Mouse (Mus musculus): Measurements from ENCODE around the gene Col4a1. TPM values are rescaled to one million over a fixed set of nuclear protein-coding genes. Genes with fewer than 3 reads are reported as not detected.
A peak's percentile ranks its signal among the peaks of the same experiment; 100 is the strongest.

The Col4a1 gene
- polyA plus RNA-seq, 1 experiment from 2014 or later, result 103 TPM

- H3K27me3 ChIP-seq (ENCODE audit: control insufficient read depth, insufficient read depth, low read length), result no peaks in the 10 kb centered on the region
- ATAC-seq (ENCODE audit: insufficient number of reproducible peaks, low FRiP score, low TSS enrichment, low read depth) (no peak), DNase-seq (ENCODE audit: low spot score) (no peak)
- H3K9ac ChIP-seq (ENCODE audit: low read length), result no peak overlapping the region
- no peaks in the 10 kb centered on the region for H3K4me1 ChIP-seq (ENCODE audit: control insufficient read depth, insufficient read depth, low read length)
- H3K27ac ChIP-seq (replicated peaks; ENCODE audit: low read depth, low read length), result no peak overlapping the region
- WGBS, result 93% methylated on average over 5 of the region's 5 CpGs
- H3K9me3 ChIP-seq (ENCODE audit: control insufficient read depth, low read length), result no peaks in the 10 kb centered on the region
- H3K36me3 ChIP-seq (ENCODE audit: control insufficient read depth, insufficient read depth, low read length), result peaks cover 5% of the 10 kb centered on the region; the same call in 1 of the 2 replicates
- no peak overlapping the region for H3K4me2 ChIP-seq (ENCODE audit: low read depth, severe bottlenecking)
- no peak overlapping the region for H3K4me3 ChIP-seq (ENCODE audit: low read depth, low read length)
Measured at GRCm38 (mm10) chr8:11221353-11221752, 91.3 kb downstream of the Col4a1 start.

GRCm38 (mm10) chr8:11219282-11219681, 93.3 kb downstream of the Col4a1 start:
- H3K4me1 ChIP-seq (ENCODE audit: control insufficient read depth, insufficient read depth, low read length), result no peaks in the 10 kb centered on the region
- 88% methylated on average over 6 of the region's 6 CpGs for WGBS
- no peak for DNase-seq (ENCODE audit: low spot score)
- peaks cover 5% of the 10 kb centered on the region; the same call in 1 of the 2 replicates for H3K36me3 ChIP-seq (ENCODE audit: control insufficient read depth, insufficient read depth, low read length)
- no peak overlapping the region for H3K4me3 ChIP-seq (ENCODE audit: low read depth, low read length)
- no peaks in the 10 kb centered on the region for H3K9me3 ChIP-seq (ENCODE audit: control insufficient read depth, low read length)
- no peak overlapping the region for H3K4me2 ChIP-seq (ENCODE audit: low read depth, severe bottlenecking)
- H3K27me3 ChIP-seq (ENCODE audit: control insufficient read depth, insufficient read depth, low read length), result no peaks in the 10 kb centered on the region
- ATAC-seq (ENCODE audit: insufficient number of reproducible peaks, low FRiP score, low TSS enrichment, low read depth), result no peak
- H3K9ac ChIP-seq (ENCODE audit: low read length), result no peak overlapping the region
- H3K27ac ChIP-seq (replicated peaks; ENCODE audit: low read depth, low read length), result no peak overlapping the region

- WGBS, result 42% methylated on average over 1 of the region's 1 CpGs
- peak; percentile 56; the same call in 1 of the 2 replicates for ATAC-seq (ENCODE audit: insufficient number of reproducible peaks, low FRiP score, low TSS enrichment, low read depth)
- peaks cover 5% of the 10 kb centered on the region; the same call in 1 of the 2 replicates for H3K36me3 ChIP-seq (ENCODE audit: control insufficient read depth, insufficient read depth, low read length)
Measured at GRCm38 (mm10) chr8:11215231-11215630, 97.4 kb downstream of the Col4a1 start.

GRCm38 (mm10) chr8:11206509-11206908, 106.1 kb downstream of the Col4a1 start:
- DNase-seq (ENCODE audit: low spot score) (no peak), ATAC-seq (ENCODE audit: insufficient number of reproducible peaks, low FRiP score, low TSS enrichment, low read depth) (no peak)
- H3K9me3 ChIP-seq (ENCODE audit: control insufficient read depth, low read length), result no peaks in the 10 kb centered on the region
- no peak overlapping the region for H3K27ac ChIP-seq (replicated peaks; ENCODE audit: low read depth, low read length)
- 87% methylated on average over 8 of the region's 8 CpGs for WGBS
- H3K27me3 ChIP-seq (ENCODE audit: control insufficient read depth, insufficient read depth, low read length), result no peaks in the 10 kb centered on the region
- H3K4me3 ChIP-seq (ENCODE audit: low read depth, low read length), result no peak overlapping the region
- no peak overlapping the region for H3K4me2 ChIP-seq (ENCODE audit: low read depth, severe bottlenecking)
- H3K9ac ChIP-seq (ENCODE audit: low read length), result no peak overlapping the region
- H3K36me3 ChIP-seq (ENCODE audit: control insufficient read depth, insufficient read depth, low read length), result no peaks in the 10 kb centered on the region; the same call in 1 of the 2 replicates
- no peaks in the 10 kb centered on the region for H3K4me1 ChIP-seq (ENCODE audit: control insufficient read depth, insufficient read depth, low read length)

More at GRCm38 (mm10) chr8:11215231-11215630, 97.4 kb downstream of the Col4a1 start:
- Histone ChIP-seq H3K4me2 (ENCODE audit: low read depth, severe bottlenecking) (no peak overlapping the region), H3K9me3 (ENCODE audit: control insufficient read depth, low read length) (no peaks in the 10 kb centered on the region), H3K4me3 (ENCODE audit: low read depth, low read length) (no peak overlapping the region), H3K27me3 (ENCODE audit: control insufficient read depth, insufficient read depth, low read length) (no peaks in the 10 kb centered on the region), H3K4me1 (ENCODE audit: control insufficient read depth, insufficient read depth, low read length) (no peaks in the 10 kb centered on the region), H3K27ac (replicated peaks; ENCODE audit: low read depth, low read length) (no peak overlapping the region), H3K9ac (ENCODE audit: low read length) (no peak overlapping the region)
- peak; percentile 59 for DNase-seq (ENCODE audit: low spot score)

- Histone ChIP-seq H3K4me1 (ENCODE audit: control insufficient read depth, insufficient read depth, low read length) (no peaks in the 10 kb centered on the region), H3K9me3 (ENCODE audit: control insufficient read depth, low read length) (no peaks in the 10 kb centered on the region), H3K27ac (replicated peaks; ENCODE audit: low read depth, low read length) (no peak overlapping the region), H3K4me3 (ENCODE audit: low read depth, low read length) (no peak overlapping the region), H3K27me3 (ENCODE audit: control insufficient read depth, insufficient read depth, low read length) (no peaks in the 10 kb centered on the region), H3K4me2 (ENCODE audit: low read depth, severe bottlenecking) (no peak overlapping the region), H3K9ac (ENCODE audit: low read length) (no peak overlapping the region), H3K36me3 (ENCODE audit: control insufficient read depth, insufficient read depth, low read length) (no peaks in the 10 kb centered on the region; the same call in 1 of the 2 replicates)
- ATAC-seq (ENCODE audit: insufficient number of reproducible peaks, low FRiP score, low TSS enrichment, low read depth), result no peak
- WGBS, result 95% methylated on average over 9 of the region's 9 CpGs
- no peak for DNase-seq (ENCODE audit: low spot score)
Measured at GRCm38 (mm10) chr8:11205532-11205931, 107.1 kb downstream of the Col4a1 start.

- Histone ChIP-seq H3K4me2 (ENCODE audit: low read depth, severe bottlenecking) (no peak overlapping the region), H3K27ac (replicated peaks; ENCODE audit: low read depth, low read length) (no peak overlapping the region), H3K36me3 (ENCODE audit: control insufficient read depth, insufficient read depth, low read length) (no peaks in the 10 kb centered on the region; the same call in 1 of the 2 replicates), H3K4me1 (ENCODE audit: control insufficient read depth, insufficient read depth, low read length) (no peaks in the 10 kb centered on the region), H3K9ac (ENCODE audit: low read length) (no peak overlapping the region), H3K9me3 (ENCODE audit: control insufficient read depth, low read length) (no peaks in the 10 kb centered on the region), H3K27me3 (ENCODE audit: control insufficient read depth, insufficient read depth, low read length) (no peaks in the 10 kb centered on the region), H3K4me3 (ENCODE audit: low read depth, low read length) (no peak overlapping the region)
- DNase-seq (ENCODE audit: low spot score) (no peak), ATAC-seq (ENCODE audit: insufficient number of reproducible peaks, low FRiP score, low TSS enrichment, low read depth) (no peak)
- WGBS, result 92% methylated on average over 12 of the region's 12 CpGs
Measured at GRCm38 (mm10) chr8:11203260-11204110, 109.1 kb downstream of the Col4a1 start.

- ATAC-seq (ENCODE audit: insufficient number of reproducible peaks, low FRiP score, low TSS enrichment, low read depth) (no peak), DNase-seq (ENCODE audit: low spot score) (no peak)
- Histone ChIP-seq H3K4me1 (ENCODE audit: control insufficient read depth, insufficient read depth, low read length) (no peaks in the 10 kb centered on the region), H3K4me3 (ENCODE audit: low read depth, low read length) (no peak overlapping the region), H3K9ac (ENCODE audit: low read length) (no peak overlapping the region), H3K9me3 (ENCODE audit: control insufficient read depth, low read length) (no peaks in the 10 kb centered on the region), H3K27ac (replicated peaks; ENCODE audit: low read depth, low read length) (no peak overlapping the region), H3K27me3 (ENCODE audit: control insufficient read depth, insufficient read depth, low read length) (no peaks in the 10 kb centered on the region), H3K4me2 (ENCODE audit: low read depth, severe bottlenecking) (no peak overlapping the region), H3K36me3 (ENCODE audit: control insufficient read depth, insufficient read depth, low read length) (no peaks in the 10 kb centered on the region)
- 81% methylated on average over 7 of the region's 7 CpGs for WGBS
Measured at GRCm38 (mm10) chr8:11198650-11199049, 114.0 kb downstream of the Col4a1 start.

GRCm38 (mm10) chr8:11197988-11198387, 114.6 kb downstream of the Col4a1 start:
- no peak for ATAC-seq (ENCODE audit: insufficient number of reproducible peaks, low FRiP score, low TSS enrichment, low read depth)
- WGBS, result 89% methylated on average over 3 of the region's 3 CpGs

More at GRCm38 (mm10) chr8:11197988-11198387, 114.6 kb downstream of the Col4a1 start:
- no peaks in the 10 kb centered on the region for H3K27me3 ChIP-seq (ENCODE audit: control insufficient read depth, insufficient read depth, low read length)
- no peak overlapping the region for H3K4me2 ChIP-seq (ENCODE audit: low read depth, severe bottlenecking)
- H3K27ac ChIP-seq (replicated peaks; ENCODE audit: low read depth, low read length), result no peak overlapping the region
- H3K9me3 ChIP-seq (ENCODE audit: control insufficient read depth, low read length), result no peaks in the 10 kb centered on the region
- H3K4me3 ChIP-seq (ENCODE audit: low read depth, low read length), result no peak overlapping the region
- H3K36me3 ChIP-seq (ENCODE audit: control insufficient read depth, insufficient read depth, low read length), result no peaks in the 10 kb centered on the region
- DNase-seq (ENCODE audit: low spot score), result no peak
- no peak overlapping the region for H3K9ac ChIP-seq (ENCODE audit: low read length)
- H3K4me1 ChIP-seq (ENCODE audit: control insufficient read depth, insufficient read depth, low read length), result no peaks in the 10 kb centered on the region

Measured in limb, embryonic 11.5 days (tissue).